Mouse (Mus musculus) heart, postnatal 0 days (tissue): ENCODE results near the gene Olfr1323. TPM values are rescaled to one million over a fixed set of nuclear protein-coding genes. Genes with fewer than 3 reads are reported as not detected.

Experiments
- ATAC-seq: fragments of 200-750 bp; cut with Nextera tagmentation; 2 replicates; pipeline ENCODE4 v1.8.0; 2017; ENCODE audit warnings: low read depth, moderate number of reproducible peaks, moderate library complexity; ENCODE audit not compliant: insufficient read depth
- DNase-seq: peaks from one replicate; pipeline ENCODE4 v3.0.0-alpha.2; 2016; ENCODE audit warnings: low spot score
- H3K27ac ChIP-seq: fragments of 300-500 bp; sonication (generic); 2 replicates; pipeline ENCODE4 v1.5.1; 2014; ENCODE audit warnings: low read depth, mild to moderate bottlenecking
- H3K27me3 ChIP-seq: fragments of 300-500 bp; sonication (generic); 2 replicates; pipeline ENCODE4 v1.6.1; 2014; ENCODE audit warnings: low read length, mixed read lengths; ENCODE audit not compliant: control insufficient read depth, insufficient read depth
- H3K36me3 ChIP-seq: fragments of 300-500 bp; sonication (generic); replicated peaks from 2 replicates; pipeline ENCODE4 v1.6.1; 2014; ENCODE audit warnings: low read length, mixed read lengths; ENCODE audit not compliant: control insufficient read depth, insufficient read depth
- H3K4me1 ChIP-seq: fragments of 300-500 bp; sonication (generic); 2 replicates; pipeline ENCODE4 v1.6.1; 2014; ENCODE audit warnings: antibody characterized with exemption; ENCODE audit not compliant: control insufficient read depth, insufficient read depth
- H3K4me2 ChIP-seq: fragments of 300-500 bp; sonication (generic); 2 replicates; pipeline ENCODE4 v1.6.1; 2014; ENCODE audit warnings: low read depth, mild to moderate bottlenecking, low read length, moderate library complexity
- H3K4me3 ChIP-seq: fragments of 300-500 bp; sonication (generic); 2 replicates; pipeline ENCODE4 v1.5.1; 2014; ENCODE audit warnings: low read depth, low read length
- H3K9ac ChIP-seq: fragments of 300-500 bp; sonication (generic); replicated peaks from 2 replicates; pipeline ENCODE4 v1.6.1; 2014; ENCODE audit warnings: low read depth, low read length, mixed read lengths
- H3K9me3 ChIP-seq: fragments of 300-500 bp; sonication (generic); replicated peaks from 2 replicates; pipeline ENCODE4 v1.6.1; 2016; ENCODE audit warnings: low read length; ENCODE audit not compliant: control insufficient read depth
- CTCF ChIP-seq: IDR thresholded peaks from 2 replicates; pipeline ENCODE4 v1.5.1; 2016; ENCODE audit warnings: antibody characterized with exemption, control low read depth, low read depth
- EP300 ChIP-seq: IDR thresholded peaks from 2 replicates; pipeline ENCODE4 v1.6.1; 2016; ENCODE audit warnings: antibody characterized with exemption, low read depth
- WGBS: fragments of 180-500 bp; shearing (Covaris S2); extraction: QIAGEN DNeasy Blood & Tissue Kit; methylation state at CpG from one replicate; pipeline ENCODE4 v1.1.7; 2014; 5-methylcytosine and 5-hydroxymethylcytosine counted together
- polyA plus RNA-seq: library from polyadenylated mRNA; unstranded; fragments of >200 nt; fragmentation: Nextera tagmentation; extraction: Ambion mirVana; gene quantifications from 2 replicates; pipeline ENCODE4 v1.2.1, GENCODE M21; 2015
- total RNA-seq: library from RNA; depleted of rRNA; stranded (reverse); fragments of >200 nt; gene quantifications from 2 replicates; pipeline ENCODE4 v1.2.3, GENCODE M21; 2014; ENCODE audit warnings: low replicate concordance; rRNA removed

The Olfr1323 gene
- total RNA-seq (not detected in 2 replicates), polyA plus RNA-seq (not detected in 2 replicates)

GRCm38 (mm10) chrX:50019259-50019658 lies at the start of gene Olfr1323:
Olfr1323 (minus strand) TSS chrX:50019359.
- no peak within 1 kb of the TSS for H3K4me3 ChIP-seq
- H3K4me1 ChIP-seq: no peaks in the 10 kb centered on the region
- no peak within 1 kb of the TSS for H3K27ac ChIP-seq
- H3K27me3 ChIP-seq: no peaks in the 10 kb centered on the region
- no peaks in the 10 kb centered on the region for H3K36me3 ChIP-seq
- no peak within 1 kb of the TSS for H3K4me2 ChIP-seq
- no peaks in the 10 kb centered on the region for H3K9me3 ChIP-seq
- H3K9ac ChIP-seq: no peak within 1 kb of the TSS
- TF ChIP-seq EP300: no peak
- TF ChIP-seq CTCF: no peak
- WGBS: 64% methylated on average over 1 of the region's 1 CpGs
- no peak for DNase-seq
- no peak for ATAC-seq

DNA sequence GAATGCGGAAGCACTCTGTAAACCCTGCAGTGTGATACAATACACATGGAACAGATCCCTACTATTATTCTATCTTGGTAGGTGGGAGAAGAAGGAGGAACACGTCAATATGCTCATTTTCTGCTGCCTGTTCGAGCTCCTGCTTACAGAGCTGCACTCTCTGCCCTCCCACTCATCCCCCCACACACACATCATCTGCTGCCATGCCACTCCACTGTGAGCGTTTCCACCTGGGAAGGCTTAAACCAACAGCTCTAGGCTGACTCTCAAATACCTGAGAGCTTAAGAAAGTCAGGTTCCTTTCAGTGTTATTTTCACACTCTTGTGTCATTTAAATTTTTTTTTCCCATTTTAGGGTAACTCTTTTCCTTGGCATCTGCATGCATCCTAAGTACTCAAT lies 6.9 kb downstream of the Olfr1323 start:
- 36% methylated on average over 4 of the region's 4 CpGs for WGBS
- H3K4me2 ChIP-seq: no peak overlapping the region
- ATAC-seq (no peak), DNase-seq (no peak)
- H3K4me3 ChIP-seq: no peak overlapping the region
- H3K27me3 ChIP-seq: no peaks in the 10 kb centered on the region
- no peaks in the 10 kb centered on the region for H3K36me3 ChIP-seq
- no peaks in the 10 kb centered on the region for H3K9me3 ChIP-seq
- no peaks in the 10 kb centered on the region for H3K4me1 ChIP-seq
- H3K27ac ChIP-seq: no peak overlapping the region
- TF ChIP-seq EP300 (no peak), CTCF (no peak)
- no peak overlapping the region for H3K9ac ChIP-seq

Other genes with a start within 250 kb of the Olfr1323 start
- 1.1 and 5.4 TPM in 2 replicates for gene Igsf1, start 221.6 kb downstream of the Olfr1323 start, total RNA-seq
- 3.7 and 3.9 TPM in 2 replicates for gene Igsf1, start 221.6 kb downstream of the Olfr1323 start, polyA plus RNA-seq
- gene Olfr1322, start 127.9 kb downstream of the Olfr1323 start, total RNA-seq: not detected in 2 replicates
- not detected in 2 replicates for gene Olfr1322, start 127.9 kb downstream of the Olfr1323 start, polyA plus RNA-seq